Mouse (Mus musculus): ENCODE data around the gene Knop1. TPM values are rescaled to one million over a fixed set of nuclear protein-coding genes. Genes with fewer than 3 reads are reported as not detected.

Gene Knop1
- polyA plus RNA-seq, 1 experiment, result 37.0 TPM

GRCm38 (mm10) chr7:118793899-118794298 lies 62.2 kb downstream of the Knop1 start:
- TF ChIP-seq POLR2A (IDR thresholded peaks at IDR 0.05; ENCODE audit: borderline replicate concordance, extremely low read depth, insufficient read depth, insufficient read length, poor library complexity, severe bottlenecking) (no peak), CTCF (IDR thresholded peaks at IDR 0.05; ENCODE audit: borderline replicate concordance, extremely low read depth, insufficient read depth, insufficient read length) (no peak)
- DNase-seq (ENCODE audit: low read depth), result no peak

Other genes starting within 250 kb of the Knop1 start
- gene Gde1, start 150.5 kb downstream of the Knop1 start, polyA plus RNA-seq (2012; rRNA removed), result 154 and 228 TPM in 2 replicates
- gene Ccp110, start 143.7 kb downstream of the Knop1 start, polyA plus RNA-seq (2012; rRNA removed), result 49.5 and 53.2 TPM in 2 replicates
- gene Vps35l, start 116.0 kb downstream of the Knop1 start, polyA plus RNA-seq (2012; rRNA removed), result 80.9 and 91.5 TPM in 2 replicates
- 4.1 and 6.1 TPM in 2 replicates for gene Iqck, start 502 bp downstream of the Knop1 start, polyA plus RNA-seq (2012; rRNA removed)
- 25.0 and 28.2 TPM in 2 replicates for gene Gprc5b, start 139.0 kb upstream of the Knop1 start, polyA plus RNA-seq (2012; rRNA removed)

Measured in brain, embryonic 14.5 days (tissue).